Mouse (Mus musculus) liver, embryonic 14.5 days (tissue): ENCODE measurements around the gene Fstl3. TPM values are rescaled to one million over a fixed set of nuclear protein-coding genes. Genes with fewer than 3 reads are reported as not detected.
A peak's percentile ranks its signal among the peaks of the same experiment; 100 is the strongest.

ENCODE experiments used
- ATAC-seq: fragments of 200-750 bp; cut with Nextera tagmentation; 2 replicates; pipeline ENCODE4 v1.8.0; 2017; ENCODE audit warnings: moderate number of reproducible peaks, mild to moderate bottlenecking, moderate library complexity; ENCODE audit not compliant: insufficient read depth
- DNase-seq, 3 experiments: peaks; one replicate each; pipeline ENCODE4 v3.0.0-alpha.2; 2012 to 2013; ENCODE audit warnings: low read depth in 3 of 3, low spot score in 3 of 3
- H3K27ac ChIP-seq: fragments of 300-500 bp; sonication (generic); 2 replicates; pipeline ENCODE4 v1.5.1; 2014; ENCODE audit warnings: moderate library complexity, mild to moderate bottlenecking, control low read depth, inconsistent platforms
- H3K27me3 ChIP-seq: fragments of 300-500 bp; sonication (generic); 2 replicates; pipeline ENCODE4 v1.6.1; 2014; ENCODE audit warnings: mild to moderate bottlenecking, low read length, moderate library complexity; ENCODE audit not compliant: control insufficient read depth, insufficient read depth
- H3K36me3 ChIP-seq: fragments of 300-500 bp; sonication (generic); replicated peaks from 2 replicates; pipeline ENCODE4 v1.6.1; 2014; ENCODE audit warnings: low read depth; ENCODE audit not compliant: control insufficient read depth, insufficient read depth
- H3K4me1 ChIP-seq, 2 experiments: fragments of 200-500 bp in 1 of 2; fragments of 300-500 bp in 1 of 2; sonication (generic) in 1 of 2; replicated peaks; 2 replicates each; pipeline ENCODE4 v1.6.1; 2012 to 2014; ENCODE audit warnings: antibody characterized with exemption in 1 of 2, inconsistent platforms in 1 of 2, low read length in 1 of 2; ENCODE audit not compliant: control insufficient read depth in 2 of 2, insufficient read depth in 2 of 2
- H3K4me2 ChIP-seq: fragments of 300-500 bp; sonication (generic); 2 replicates; pipeline ENCODE4 v1.6.1; 2014; ENCODE audit warnings: low read depth, mild to moderate bottlenecking, control low read depth, moderate library complexity
- H3K4me3 ChIP-seq, 2 experiments: fragments of 200-500 bp in 1 of 2; fragments of 300-500 bp in 1 of 2; sonication (generic) in 1 of 2; 2 replicates each; pipeline ENCODE4 v1.5.1; 2012 to 2014; ENCODE audit warnings: low read depth in 2 of 2, low read length in 2 of 2, mild to moderate bottlenecking in 2 of 2, control low read depth in 1 of 2, inconsistent platforms in 1 of 2, moderate library complexity in 1 of 2; ENCODE audit not compliant: insufficient read depth in 1 of 2
- H3K9ac ChIP-seq: fragments of 300-500 bp; sonication (generic); replicated peaks from 2 replicates; pipeline ENCODE4 v1.6.1; 2014; ENCODE audit warnings: mild to moderate bottlenecking, control low read depth, moderate library complexity
- H3K9me3 ChIP-seq: fragments of 300-500 bp; sonication (generic); 2 replicates; pipeline ENCODE4 v1.6.1; 2016; ENCODE audit warnings: low read length, mixed read lengths; ENCODE audit not compliant: control insufficient read depth
- CTCF ChIP-seq: IDR thresholded peaks from 2 replicates; pipeline ENCODE4 v1.5.1; 2016; ENCODE audit warnings: antibody characterized with exemption, low read depth, control low read depth
- EP300 ChIP-seq: IDR thresholded peaks from 2 replicates; pipeline ENCODE4 v1.6.1; 2016; ENCODE audit warnings: antibody characterized with exemption, low read depth
- WGBS: fragments of 180-500 bp; shearing (Covaris S2); extraction: QIAGEN DNeasy Blood & Tissue Kit; methylation state at CpG from one replicate; pipeline ENCODE4 v1.1.7; 2014; ENCODE audit not compliant: insufficient replicate concordance; 5-methylcytosine and 5-hydroxymethylcytosine counted together
- polyA plus RNA-seq, 2 experiments: library from polyadenylated mRNA; depleted of rRNA in 1 of 2; stranded (reverse) in 1 of 2; unstranded in 1 of 2; fragments of >200 nt; fragmentation: Nextera tagmentation in 1 of 2; extraction: Ambion mirVana in 1 of 2; gene quantifications; 2 replicates each; pipeline versions ENCODE4 v1.2.1 to v1.2.3; 2012 to 2014

The Fstl3 gene
- polyA plus RNA-seq, 2 experiments = 0.23 to 0.56 TPM

DNA sequence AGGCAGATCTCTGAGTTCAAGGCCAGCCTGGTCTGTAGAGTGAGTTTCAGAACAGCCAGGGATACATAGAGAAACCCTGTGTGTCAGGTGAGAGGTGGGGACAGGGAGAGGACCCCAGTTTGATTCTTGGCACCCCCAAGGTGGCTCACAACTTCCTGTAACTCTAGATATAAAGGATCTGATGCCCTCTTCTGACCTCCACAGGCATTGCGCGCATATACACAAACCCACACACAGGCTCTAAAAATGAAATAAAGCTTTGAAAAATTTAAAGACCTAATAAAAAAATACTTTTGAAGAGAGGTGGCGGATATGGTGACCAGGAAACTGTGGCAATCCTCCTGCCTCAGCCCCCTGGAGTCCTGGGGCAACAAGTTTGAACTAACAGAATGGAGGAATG, 18.8 kb downstream of the Fstl3 start:
- TF ChIP-seq EP300 (no peak), CTCF (no peak)
- Histone ChIP-seq H3K27ac (no peak overlapping the region), H3K27me3 (peaks cover 3% of the 10 kb centered on the region; the same call in 1 of the 2 replicates), H3K9me3 (no peaks in the 10 kb centered on the region), H3K36me3 (no peaks in the 10 kb centered on the region), H3K4me1 (peaks cover 0 to 12% of the 10 kb centered on the region in 2 experiments), H3K9ac (no peak overlapping the region), H3K4me2 (no peak overlapping the region), H3K4me3 (no peak overlapping the region)
- ATAC-seq = no peak
- 86% methylated on average over 3 of the region's 3 CpGs for WGBS
- no peak for DNase-seq

DNA sequence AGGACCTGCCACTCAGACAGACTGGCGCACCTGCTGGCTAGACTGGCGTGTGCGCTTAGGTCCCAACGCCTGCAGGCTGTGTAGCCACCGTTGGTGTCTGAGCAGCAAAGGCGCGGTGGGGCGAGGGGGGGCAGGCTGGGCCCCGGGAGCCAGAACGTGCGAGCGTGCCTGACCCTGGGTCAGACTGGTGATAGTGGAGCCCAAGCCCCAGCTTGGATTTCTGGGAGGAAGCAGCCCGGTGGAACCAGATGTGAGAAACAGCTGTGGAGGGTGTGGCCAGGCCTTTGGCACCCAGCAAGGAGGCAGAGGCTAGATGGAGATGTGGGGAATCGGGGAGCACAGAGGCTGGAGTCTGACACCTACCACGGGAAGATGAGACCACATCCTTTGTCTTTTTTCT, 20.3 kb downstream of the Fstl3 start:
- Histone ChIP-seq H3K9me3 (no peaks in the 10 kb centered on the region), H3K4me2 (no peak overlapping the region), H3K27ac (no peak overlapping the region), H3K4me1 (peaks cover 0 to 12% of the 10 kb centered on the region in 2 experiments), H3K4me3 (no peak overlapping the region), H3K9ac (no peak overlapping the region), H3K27me3 (peaks cover 3% of the 10 kb centered on the region; the same call in 1 of the 2 replicates), H3K36me3 (no peaks in the 10 kb centered on the region)
- 19% methylated on average over 15 of the region's 15 CpGs for WGBS
- DNase-seq = no peak
- TF ChIP-seq CTCF = no peak
- ATAC-seq = no peak

DNA sequence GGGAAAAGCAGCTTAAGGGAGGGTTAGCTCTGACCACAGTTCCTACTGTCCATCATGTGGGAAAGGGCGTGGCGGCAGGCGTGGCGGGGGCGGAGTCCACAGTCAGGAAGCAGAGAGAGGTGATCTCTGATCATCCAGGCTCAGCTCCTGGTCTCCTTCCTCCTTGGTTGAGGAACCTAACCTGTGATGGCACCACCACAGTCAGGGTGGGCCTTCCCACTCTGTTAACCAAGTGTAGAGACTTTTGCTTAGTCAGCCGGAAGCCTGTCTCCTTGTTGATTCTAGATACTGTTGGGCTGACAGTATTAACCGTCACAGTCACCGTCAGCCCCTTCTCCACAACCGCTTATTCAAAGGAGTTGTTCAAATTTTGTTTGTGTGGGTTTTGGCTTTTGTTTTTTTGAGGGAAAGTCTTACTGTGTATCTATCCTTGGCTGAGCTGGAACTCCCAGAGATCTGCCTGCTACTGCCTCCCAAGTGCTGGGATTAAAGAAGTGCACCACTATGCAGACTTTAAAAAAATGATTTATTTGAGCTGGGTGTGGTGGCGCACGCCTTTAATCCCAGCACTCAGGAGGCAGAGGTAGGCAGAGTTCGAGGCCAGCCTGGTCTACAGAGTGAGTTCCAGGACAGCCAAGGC, 21.3 kb downstream of the Fstl3 start:
- peaks cover 0 to 14% of the 10 kb centered on the region in 2 experiments for H3K4me1 ChIP-seq
- WGBS = 18% methylated on average over 12 of the region's 12 CpGs
- peak overlapping the region; percentile 1; the same call in 1 of the 2 replicates for H3K4me2 ChIP-seq
- H3K27ac ChIP-seq = no peak overlapping the region
- no peak for TF ChIP-seq EP300
- no peak for TF ChIP-seq CTCF
- H3K27me3 ChIP-seq = peaks cover 3% of the 10 kb centered on the region; the same call in 1 of the 2 replicates
- DNase-seq (peak in 1 of 3 experiments; percentile 25), ATAC-seq (peak; percentile 42; the same call in 1 of the 2 replicates)
- no peak overlapping the region for H3K4me3 ChIP-seq
- H3K9ac ChIP-seq = no peak overlapping the region
- no peaks in the 10 kb centered on the region for H3K36me3 ChIP-seq
- no peaks in the 10 kb centered on the region for H3K9me3 ChIP-seq

DNA sequence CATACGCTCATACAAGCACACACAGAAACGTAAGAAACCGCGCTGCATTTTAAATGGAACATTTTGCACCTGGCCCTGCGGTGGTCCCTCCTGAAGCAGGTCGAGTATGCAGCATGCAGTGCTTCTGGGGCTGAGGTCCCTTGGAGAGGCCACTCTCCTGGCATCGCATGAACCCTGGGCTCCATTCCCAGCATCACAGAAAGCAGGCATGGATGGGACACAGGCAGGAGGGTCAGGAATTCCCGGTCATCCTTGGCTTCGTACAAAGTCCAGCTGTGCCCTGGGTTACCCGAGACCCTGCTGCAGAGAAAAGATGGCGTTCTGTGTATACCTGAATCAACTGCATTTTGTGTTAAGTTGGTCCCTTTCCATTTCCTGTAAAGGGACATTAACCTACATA, 23.4 kb downstream of the Fstl3 start:
- no peak overlapping the region for H3K27ac ChIP-seq
- no peak overlapping the region for H3K9ac ChIP-seq
- ATAC-seq (no peak), DNase-seq (no peak)
- no peak overlapping the region for H3K4me2 ChIP-seq
- peaks cover 0 to 14% of the 10 kb centered on the region in 2 experiments for H3K4me1 ChIP-seq
- H3K4me3 ChIP-seq = no peak overlapping the region
- WGBS = 70% methylated on average over 11 of the region's 11 CpGs
- no peaks in the 10 kb centered on the region for H3K27me3 ChIP-seq
- TF ChIP-seq EP300 (no peak), CTCF (no peak)
- H3K9me3 ChIP-seq = no peaks in the 10 kb centered on the region
- H3K36me3 ChIP-seq = no peaks in the 10 kb centered on the region

DNA sequence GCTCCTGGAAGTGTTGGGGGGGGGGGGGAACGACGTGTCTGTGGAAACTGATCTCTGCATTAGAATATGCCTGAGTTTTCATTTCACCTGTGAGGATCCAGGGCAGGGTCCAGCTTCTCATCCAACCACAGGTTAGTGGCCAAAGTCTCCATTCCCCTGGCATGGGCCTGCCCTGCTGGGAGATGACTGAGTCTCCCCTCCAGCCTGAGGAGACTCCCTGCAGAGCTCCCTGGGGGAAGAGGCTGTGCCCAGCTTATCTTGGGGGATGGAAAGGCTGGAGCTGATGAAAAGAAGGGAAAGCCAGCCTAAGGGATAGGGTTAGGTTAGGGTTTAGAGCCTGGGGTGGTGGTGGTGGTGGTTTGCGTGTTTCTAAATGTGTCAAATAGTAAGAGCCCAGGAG, 24.8 kb downstream of the Fstl3 start:
- no peak overlapping the region for H3K27ac ChIP-seq
- no peaks in the 10 kb centered on the region for H3K9me3 ChIP-seq
- ATAC-seq (no peak), DNase-seq (no peak)
- WGBS = 59% methylated on average over 3 of the region's 3 CpGs
- H3K27me3 ChIP-seq = no peaks in the 10 kb centered on the region
- H3K4me1 ChIP-seq = peaks cover 3 to 15% of the 10 kb centered on the region in 2 experiments
- H3K4me2 ChIP-seq = peak overlapping the region; percentile 18
- no peaks in the 10 kb centered on the region for H3K36me3 ChIP-seq
- TF ChIP-seq CTCF (no peak), EP300 (no peak)
- no peak overlapping the region; a peak in 1 of 4 replicates for H3K4me3 ChIP-seq
- H3K9ac ChIP-seq = no peak overlapping the region
